Mouse (Mus musculus): ENCODE results near the gene Nub1. TPM values are rescaled to one million over a fixed set of nuclear protein-coding genes. Genes with fewer than 3 reads are reported as not detected.
"Not testable (repeated sequence)": the region's sequence is repeated elsewhere in the genome, so short reads cannot be mapped to it uniquely, and the experiment has no call there.

The Nub1 gene
- polyA plus RNA-seq, 1 experiment from 2014 or later = 49.8 TPM

- H3K9me3 ChIP-seq (replicated peaks; ENCODE audit: control insufficient read depth, low read length, poor library complexity, severe bottlenecking) = no peaks in the 10 kb centered on the region
- peak overlapping the region; percentile 86 for H3K9ac ChIP-seq (ENCODE audit: low read depth, low read length)
- peak; percentile 63 for ATAC-seq
- no peaks in the 10 kb centered on the region for H3K27me3 ChIP-seq (ENCODE audit: control insufficient read depth, insufficient read depth, low read depth, low read length)
- peak overlapping the region; percentile 75 for H3K4me2 ChIP-seq (ENCODE audit: low read length)
- peaks cover 6% of the 10 kb centered on the region for H3K36me3 ChIP-seq (ENCODE audit: control insufficient read depth, insufficient read depth, low read length)
- WGBS = 21% methylated on average over 16 of the region's 16 CpGs
- H3K4me3 ChIP-seq (ENCODE audit: low read depth, low read length) = peak overlapping the region; percentile 91
- H3K27ac ChIP-seq (ENCODE audit: low read length) = peak overlapping the region; percentile 97
- peaks cover 13% of the 10 kb centered on the region for H3K4me1 ChIP-seq (ENCODE audit: control insufficient read depth, insufficient read depth, low read length)
Observed at GRCm38 (mm10) chr5:24684578-24685365, 560 bp upstream of the Nub1 start.

DNA sequence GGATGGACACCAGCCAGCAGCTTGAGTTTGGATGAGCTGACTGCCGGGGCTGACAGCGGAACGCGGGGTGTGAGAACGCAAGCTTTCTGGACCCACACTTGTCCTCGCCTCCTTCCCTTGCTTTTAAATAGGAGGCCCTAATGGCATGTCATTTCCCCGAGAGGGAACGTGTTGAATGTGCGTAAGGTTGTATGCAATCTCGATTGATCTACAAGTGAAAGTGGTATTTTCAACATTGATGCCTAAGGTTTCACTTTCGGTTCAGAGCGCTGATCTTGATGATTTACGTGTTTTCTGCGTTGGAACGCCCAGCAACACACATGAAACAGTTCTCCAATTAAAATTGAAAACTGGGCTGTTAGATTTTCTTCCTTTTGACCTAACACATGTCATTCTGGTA is 844 bp downstream of the Nub1 start:
- Histone ChIP-seq H3K27me3 (ENCODE audit: control insufficient read depth, insufficient read depth, low read depth, low read length) (no peaks in the 10 kb centered on the region), H3K4me3 (ENCODE audit: low read depth, low read length) (peak overlapping the region; percentile 91), H3K27ac (ENCODE audit: low read length) (peak overlapping the region; percentile 97), H3K4me1 (ENCODE audit: control insufficient read depth, insufficient read depth, low read length) (peaks cover 13% of the 10 kb centered on the region), H3K36me3 (ENCODE audit: control insufficient read depth, insufficient read depth, low read length) (peaks cover 12% of the 10 kb centered on the region), H3K9me3 (replicated peaks; ENCODE audit: control insufficient read depth, low read length, poor library complexity, severe bottlenecking) (no peaks in the 10 kb centered on the region), H3K9ac (ENCODE audit: low read depth, low read length) (peak overlapping the region; percentile 86), H3K4me2 (ENCODE audit: low read length) (peak overlapping the region; percentile 82)
- 2% methylated on average over 15 of the region's 15 CpGs for WGBS
- ATAC-seq = peak; percentile 7; the same call in 1 of the 2 replicates

DNA sequence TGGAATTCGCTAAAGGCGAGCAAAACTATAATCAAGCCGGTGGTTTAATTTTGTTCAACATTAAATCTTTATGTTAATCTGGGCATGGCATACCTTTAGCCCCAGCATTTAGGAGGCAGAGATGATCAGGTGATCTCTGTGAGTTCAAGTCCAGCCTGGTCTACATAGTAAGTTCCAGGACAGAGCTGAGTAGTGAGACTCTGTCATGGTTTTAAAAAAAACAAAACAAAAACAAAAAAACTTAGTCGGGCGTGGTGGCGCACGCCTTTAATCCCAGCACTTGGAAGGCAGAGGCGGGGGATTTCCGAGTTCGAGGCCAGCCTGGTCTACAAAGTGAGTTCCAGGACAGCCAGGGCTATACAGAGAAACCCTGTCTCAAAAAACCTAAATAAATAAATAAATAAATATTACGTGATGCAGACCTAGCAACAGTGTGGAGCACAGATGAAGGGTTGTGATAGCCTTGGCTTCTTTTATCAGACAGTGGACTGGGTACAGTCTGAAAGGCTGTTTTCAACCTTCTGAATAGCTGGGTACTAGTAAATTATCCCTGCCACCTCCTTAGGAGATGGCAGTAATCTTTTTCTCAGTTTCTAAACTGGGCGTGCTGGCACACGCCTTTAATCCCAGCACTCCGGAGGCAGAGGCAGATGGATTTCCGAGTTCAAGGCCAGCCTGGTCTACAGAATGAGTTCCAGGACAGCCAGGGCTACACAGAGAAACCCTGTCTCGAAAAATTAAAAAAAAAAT is 1.5 kb downstream of the Nub1 start:
- not testable (repeated sequence) for H3K9me3 ChIP-seq (replicated peaks; ENCODE audit: control insufficient read depth, low read length, poor library complexity, severe bottlenecking); H3K27me3 ChIP-seq (ENCODE audit: control insufficient read depth, insufficient read depth, low read depth, low read length); H3K27ac ChIP-seq (ENCODE audit: low read length); ATAC-seq
- peaks cover 13% of the 10 kb centered on the region for H3K4me1 ChIP-seq (ENCODE audit: control insufficient read depth, insufficient read depth, low read length)
- peak overlapping the region; percentile 82 for H3K4me2 ChIP-seq (ENCODE audit: low read length)
- H3K9ac ChIP-seq (ENCODE audit: low read depth, low read length) = peak overlapping the region; percentile 86
- peaks cover 13% of the 10 kb centered on the region for H3K36me3 ChIP-seq (ENCODE audit: control insufficient read depth, insufficient read depth, low read length)
- WGBS = 78% methylated on average over 16 of the region's 16 CpGs
- peak overlapping the region; percentile 91 for H3K4me3 ChIP-seq (ENCODE audit: low read depth, low read length)

- no peak overlapping the region for H3K9ac ChIP-seq (ENCODE audit: low read depth, low read length)
- no peaks in the 10 kb centered on the region for H3K27me3 ChIP-seq (ENCODE audit: control insufficient read depth, insufficient read depth, low read depth, low read length)
- H3K36me3 ChIP-seq (ENCODE audit: control insufficient read depth, insufficient read depth, low read length) = peaks cover 19% of the 10 kb centered on the region
- H3K27ac ChIP-seq (ENCODE audit: low read length) = no peak overlapping the region
- no peak overlapping the region for H3K4me2 ChIP-seq (ENCODE audit: low read length)
- H3K4me1 ChIP-seq (ENCODE audit: control insufficient read depth, insufficient read depth, low read length) = peaks cover 13% of the 10 kb centered on the region
- H3K4me3 ChIP-seq (ENCODE audit: low read depth, low read length) = no peak overlapping the region
- no peak for ATAC-seq
- no peaks in the 10 kb centered on the region for H3K9me3 ChIP-seq (replicated peaks; ENCODE audit: control insufficient read depth, low read length, poor library complexity, severe bottlenecking)
- WGBS = 86% methylated on average over 1 of the region's 1 CpGs
Observed at GRCm38 (mm10) chr5:24687696-24688095, 2.4 kb downstream of the Nub1 start.

DNA sequence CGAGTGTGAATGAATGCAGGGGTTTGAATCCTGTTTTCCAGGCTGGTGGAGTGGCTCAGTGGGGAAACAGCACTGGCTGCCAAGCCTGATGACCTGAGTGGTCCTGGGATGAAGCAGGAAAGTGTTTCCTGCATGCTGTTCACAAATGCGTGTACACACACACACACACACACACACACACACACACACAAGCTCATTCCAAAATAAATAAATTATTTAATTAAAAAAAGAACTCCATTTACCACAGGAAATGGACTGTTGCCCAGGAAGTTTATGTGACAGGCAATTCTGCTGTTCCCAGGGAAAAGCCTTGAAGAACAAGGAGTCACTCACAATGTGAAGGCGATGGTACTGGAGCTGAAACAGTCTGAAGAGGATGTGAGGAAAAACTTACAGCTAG is 11.4 kb downstream of the Nub1 start:
- H3K9me3 ChIP-seq (replicated peaks; ENCODE audit: control insufficient read depth, low read length, poor library complexity, severe bottlenecking) = no peaks in the 10 kb centered on the region
- H3K36me3 ChIP-seq (ENCODE audit: control insufficient read depth, insufficient read depth, low read length) = peaks cover 62% of the 10 kb centered on the region
- H3K4me1 ChIP-seq (ENCODE audit: control insufficient read depth, insufficient read depth, low read length) = no peaks in the 10 kb centered on the region
- no peak overlapping the region for H3K4me2 ChIP-seq (ENCODE audit: low read length)
- H3K27me3 ChIP-seq (ENCODE audit: control insufficient read depth, insufficient read depth, low read depth, low read length) = no peaks in the 10 kb centered on the region
- H3K4me3 ChIP-seq (ENCODE audit: low read depth, low read length) = no peak overlapping the region
- 77% methylated on average over 3 of the region's 3 CpGs for WGBS
- ATAC-seq = no peak
- no peak overlapping the region for H3K9ac ChIP-seq (ENCODE audit: low read depth, low read length)
- H3K27ac ChIP-seq (ENCODE audit: low read length) = no peak overlapping the region

GRCm38 (mm10) chr5:24701271-24701670 is 15.9 kb downstream of the Nub1 start:
- H3K27me3 ChIP-seq (ENCODE audit: control insufficient read depth, insufficient read depth, low read depth, low read length) = no peaks in the 10 kb centered on the region
- peaks cover 53% of the 10 kb centered on the region for H3K36me3 ChIP-seq (ENCODE audit: control insufficient read depth, insufficient read depth, low read length)
- no peak for ATAC-seq
- H3K9ac ChIP-seq (ENCODE audit: low read depth, low read length) = no peak overlapping the region
- H3K4me3 ChIP-seq (ENCODE audit: low read depth, low read length) = no peak overlapping the region
- no peaks in the 10 kb centered on the region for H3K9me3 ChIP-seq (replicated peaks; ENCODE audit: control insufficient read depth, low read length, poor library complexity, severe bottlenecking)
- H3K4me2 ChIP-seq (ENCODE audit: low read length) = no peak overlapping the region
- H3K4me1 ChIP-seq (ENCODE audit: control insufficient read depth, insufficient read depth, low read length) = no peaks in the 10 kb centered on the region
- H3K27ac ChIP-seq (ENCODE audit: low read length) = no peak overlapping the region
- WGBS = 87% methylated on average over 3 of the region's 3 CpGs

DNA sequence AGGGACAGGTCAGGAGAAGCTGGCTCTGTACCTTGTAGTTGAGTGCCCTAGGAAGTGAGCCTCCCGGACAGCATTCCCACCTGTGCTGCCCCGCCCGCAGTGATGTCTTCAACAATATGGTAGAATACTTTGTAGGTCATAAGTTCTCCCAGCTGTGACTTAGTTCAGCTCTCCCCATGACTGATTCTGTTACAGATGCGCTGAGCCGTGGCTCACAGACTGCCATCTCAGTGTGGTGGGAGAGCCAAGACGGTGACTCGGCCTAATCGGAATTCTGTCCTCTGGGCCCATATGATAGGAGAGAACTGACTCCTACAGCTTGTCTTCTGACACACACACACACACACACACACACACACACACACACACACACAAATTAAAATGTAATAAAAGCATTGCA is 19.3 kb downstream of the Nub1 start:
- H3K4me1 ChIP-seq (ENCODE audit: control insufficient read depth, insufficient read depth, low read length) = no peaks in the 10 kb centered on the region
- H3K36me3 ChIP-seq (ENCODE audit: control insufficient read depth, insufficient read depth, low read length) = peaks cover 40% of the 10 kb centered on the region
- H3K27ac ChIP-seq (ENCODE audit: low read length) = no peak overlapping the region
- no peak for ATAC-seq
- H3K4me3 ChIP-seq (ENCODE audit: low read depth, low read length) = no peak overlapping the region
- H3K9ac ChIP-seq (ENCODE audit: low read depth, low read length) = no peak overlapping the region
- no peaks in the 10 kb centered on the region for H3K9me3 ChIP-seq (replicated peaks; ENCODE audit: control insufficient read depth, low read length, poor library complexity, severe bottlenecking)
- H3K4me2 ChIP-seq (ENCODE audit: low read length) = no peak overlapping the region
- WGBS = 94% methylated on average over 8 of the region's 8 CpGs
- H3K27me3 ChIP-seq (ENCODE audit: control insufficient read depth, insufficient read depth, low read depth, low read length) = no peaks in the 10 kb centered on the region

GRCm38 (mm10) chr5:24709962-24710361 is 24.6 kb downstream of the Nub1 start:
- WGBS = 66% methylated on average over 2 of the region's 2 CpGs
- Histone ChIP-seq H3K4me3 (ENCODE audit: low read depth, low read length) (no peak overlapping the region), H3K4me1 (ENCODE audit: control insufficient read depth, insufficient read depth, low read length) (no peaks in the 10 kb centered on the region), H3K27ac (ENCODE audit: low read length) (no peak overlapping the region), H3K9ac (ENCODE audit: low read depth, low read length) (no peak overlapping the region), H3K9me3 (replicated peaks; ENCODE audit: control insufficient read depth, low read length, poor library complexity, severe bottlenecking) (0 out of 2 replicates have a peak, but pooled peaks cover 3% of the 10 kb centered on the region), H3K27me3 (ENCODE audit: control insufficient read depth, insufficient read depth, low read depth, low read length) (no peaks in the 10 kb centered on the region), H3K36me3 (ENCODE audit: control insufficient read depth, insufficient read depth, low read length) (peaks cover 31% of the 10 kb centered on the region), H3K4me2 (ENCODE audit: low read length) (no peak overlapping the region)
- ATAC-seq = no peak

- no peak overlapping the region for H3K4me2 ChIP-seq (ENCODE audit: low read length)
- no peak overlapping the region for H3K9ac ChIP-seq (ENCODE audit: low read depth, low read length)
- H3K9me3 ChIP-seq (replicated peaks; ENCODE audit: control insufficient read depth, low read length, poor library complexity, severe bottlenecking) = 0 out of 2 replicates have a peak, but pooled peaks cover 3% of the 10 kb centered on the region
- no peaks in the 10 kb centered on the region for H3K4me1 ChIP-seq (ENCODE audit: control insufficient read depth, insufficient read depth, low read length)
- no peak overlapping the region for H3K27ac ChIP-seq (ENCODE audit: low read length)
- H3K27me3 ChIP-seq (ENCODE audit: control insufficient read depth, insufficient read depth, low read depth, low read length) = no peaks in the 10 kb centered on the region
- no peak overlapping the region for H3K4me3 ChIP-seq (ENCODE audit: low read depth, low read length)
- peaks cover 15% of the 10 kb centered on the region for H3K36me3 ChIP-seq (ENCODE audit: control insufficient read depth, insufficient read depth, low read length)
- no peak for ATAC-seq
- WGBS = 97% methylated on average over 6 of the region's 6 CpGs
Observed at GRCm38 (mm10) chr5:24711615-24712014, 26.3 kb downstream of the Nub1 start.

Data from midbrain, embryonic 16.5 days (tissue).